Mouse (Mus musculus) retina, adult 2 months (tissue): ENCODE data around the gene Card9.

Experiments used
- DNase-seq: peaks from one replicate; pipeline ENCODE4 v3.0.0-alpha.2; 2012; ENCODE audit warnings: low read depth, low spot score

Card9 gene

GRCm38 (mm10) chr2:26304711-26305110 is 56.0 kb downstream of the Card9 start:
- no peak for DNase-seq
